Mouse (Mus musculus) urinary bladder, postnatal 4 days (tissue): ENCODE data around the gene Ehbp1.

Source experiments
- DNase-seq, 2 experiments: peaks; one replicate each; pipeline ENCODE4 v3.0.0; 2021 to 2022; ENCODE audit warnings: low spot score in 2 of 2

Ehbp1 gene

DNA sequence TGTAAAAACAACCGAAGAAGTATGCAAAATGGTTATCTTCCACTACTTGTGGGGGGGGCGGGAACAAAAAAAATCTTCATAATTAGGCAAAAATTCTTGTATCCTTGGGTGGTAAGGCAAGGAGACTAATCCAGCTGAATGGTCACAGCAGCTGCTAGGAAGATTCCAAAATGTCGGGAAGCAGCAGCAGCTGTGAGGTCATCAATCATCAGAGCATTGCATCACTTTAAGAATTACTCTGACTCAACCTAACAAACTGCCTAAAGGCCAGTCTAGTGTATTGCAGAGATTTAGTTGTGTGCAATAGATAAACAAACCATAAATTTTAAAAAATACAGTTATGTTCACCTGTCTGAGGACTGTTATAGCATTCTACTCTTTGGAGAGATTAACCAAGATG lies 368.5 kb downstream of the Ehbp1 start:
- no peak for DNase-seq

DNA sequence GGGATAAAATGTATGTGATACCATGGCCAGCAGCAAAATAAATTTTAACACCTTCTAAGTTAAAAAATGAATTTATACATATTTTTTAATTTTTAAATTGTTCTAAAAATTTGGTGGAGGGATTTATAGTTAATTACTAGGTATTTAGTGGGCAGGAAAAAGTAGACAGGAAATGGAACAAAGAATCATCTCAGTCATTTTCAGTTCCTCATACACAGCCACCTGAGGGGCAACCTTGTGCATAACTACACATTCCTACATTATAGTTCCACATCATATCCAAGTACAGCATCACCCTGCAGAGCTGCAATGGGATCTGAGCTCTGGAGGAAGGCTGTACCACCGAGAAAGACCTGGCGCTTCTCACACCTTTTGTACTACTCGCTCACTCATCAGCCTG lies 373.2 kb downstream of the Ehbp1 start:
- DNase-seq, result no peak
